Mouse (Mus musculus) common myeloid progenitor, adult 5-6 weeks (primary cell): ENCODE data around the gene Il4ra. TPM values are rescaled to one million over a fixed set of nuclear protein-coding genes. Genes with fewer than 3 reads are reported as not detected.

Experiments used
- ATAC-seq: replicated peaks from 2 replicates; pipeline ENCODE4 v1.8.0; 2016; ENCODE audit warnings: low read depth, mild to moderate bottlenecking, moderate TSS enrichment, inconsistent platforms; ENCODE audit not compliant: poor library complexity, severe bottlenecking
- total RNA-seq: library from RNA; stranded (forward); fragments of 200-1000, 187-1606 nt; gene quantifications from 2 replicates; pipeline ENCODE4 v1.2.3, GENCODE M21; 2017

Il4ra gene
- total RNA-seq, 1 experiment from 2014 or later = 21.2 TPM

GRCm38 (mm10) chr7:125565516-125566285 is 13.8 kb downstream of the Il4ra start:
- ATAC-seq = no peak

- no peak for ATAC-seq
Observed at GRCm38 (mm10) chr7:125566420-125566819, 14.5 kb downstream of the Il4ra start.

GRCm38 (mm10) chr7:125568888-125569287 is 17.0 kb downstream of the Il4ra start:
- ATAC-seq = no peak

- no peak for ATAC-seq
Observed at GRCm38 (mm10) chr7:125571891-125572290, 20.0 kb downstream of the Il4ra start.

- ATAC-seq = no peak
Observed at GRCm38 (mm10) chr7:125572737-125573136, 20.8 kb downstream of the Il4ra start.

GRCm38 (mm10) chr7:125573849-125574248 is 21.9 kb downstream of the Il4ra start:
- ATAC-seq = no peak

- no peak for ATAC-seq
Observed at GRCm38 (mm10) chr7:125574832-125575231, 22.9 kb downstream of the Il4ra start.

- ATAC-seq = peak; percentile 61
Observed at GRCm38 (mm10) chr7:125575738-125576540, 24.0 kb downstream of the Il4ra start.

- ATAC-seq = no peak
Observed at GRCm38 (mm10) chr7:125576982-125577381, 25.1 kb downstream of the Il4ra start.

GRCm38 (mm10) chr7:125577486-125578088 is 25.7 kb downstream of the Il4ra start:
- ATAC-seq = peak; percentile 20

GRCm38 (mm10) chr7:125578106-125578505 is 26.2 kb downstream of the Il4ra start:
- no peak for ATAC-seq

- no peak for ATAC-seq
Observed at GRCm38 (mm10) chr7:125579545-125580219, 27.8 kb downstream of the Il4ra start.

GRCm38 (mm10) chr7:125580220-125580549 is 28.3 kb downstream of the Il4ra start:
- no peak for ATAC-seq

GRCm38 (mm10) chr7:125580625-125581316 is 28.9 kb downstream of the Il4ra start:
- no peak; the same call in 1 of the 2 replicates for ATAC-seq

GRCm38 (mm10) chr7:125581317-125581672 is 29.4 kb downstream of the Il4ra start:
- ATAC-seq = peak; percentile 67

GRCm38 (mm10) chr7:125583325-125584004 is 31.5 kb downstream of the Il4ra start:
- peak; percentile 30 for ATAC-seq

- no peak for ATAC-seq
Observed at GRCm38 (mm10) chr7:125584005-125584369, 32.1 kb downstream of the Il4ra start.

GRCm38 (mm10) chr7:125586355-125586754 is 34.4 kb downstream of the Il4ra start:
- ATAC-seq = no peak

- ATAC-seq = peak; percentile 75
Observed at GRCm38 (mm10) chr7:125588721-125589120, 36.8 kb downstream of the Il4ra start.
